Mouse (Mus musculus): Measurements from ENCODE around the gene Lpgat1.

GRCm38 (mm10) chr1:191819026-191819425 lies 101.4 kb downstream of the Lpgat1 start:
- TF ChIP-seq CTCF (IDR thresholded peaks at IDR 0.05; ENCODE audit: low read depth) (no peak), EP300 (IDR thresholded peaks at IDR 0.05; ENCODE audit: low read depth) (no peak)
